Mouse (Mus musculus): Measurements from ENCODE around the gene Abl1. TPM values are rescaled to one million over a fixed set of nuclear protein-coding genes. Genes with fewer than 3 reads are reported as not detected.
A peak's percentile ranks its signal among the peaks of the same experiment; 100 is the strongest.

Abl1 gene
- polyA plus RNA-seq, 1 experiment from 2014 or later = 33.0 TPM

DNA sequence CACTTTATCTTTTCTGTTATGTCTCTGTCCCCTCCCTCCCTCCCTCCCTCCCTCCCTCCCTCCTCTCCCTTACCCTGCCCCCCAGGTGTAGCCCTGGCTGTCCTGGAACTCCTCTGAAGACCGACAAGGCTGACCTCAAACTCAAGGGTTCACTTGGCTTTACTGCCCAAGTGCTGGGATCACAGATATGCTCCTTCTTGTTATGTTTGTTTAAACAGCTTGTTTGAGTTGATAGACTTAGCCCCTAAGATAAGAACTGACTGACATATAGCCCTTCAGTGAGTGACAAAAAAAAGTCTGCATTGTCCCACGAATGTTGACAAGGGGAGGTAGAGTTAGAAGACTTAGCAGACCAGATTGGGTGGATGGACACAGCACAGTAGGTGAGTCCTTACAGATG is 18.4 kb downstream of the Abl1 start:
- no peaks in the 10 kb centered on the region for H3K9me3 ChIP-seq (ENCODE audit: control insufficient read depth, low read length)
- DNase-seq (ENCODE audit: low spot score, missing footprints) (no peak), ATAC-seq (ENCODE audit: low FRiP score) (no peak)
- H3K27ac ChIP-seq (ENCODE audit: low read depth, low read length) = no peak overlapping the region
- no peak overlapping the region for H3K9ac ChIP-seq (ENCODE audit: low read length)
- no peaks in the 10 kb centered on the region for H3K4me1 ChIP-seq (ENCODE audit: control insufficient read depth, insufficient read depth, low read length)
- WGBS = 79% methylated on average over 2 of the region's 2 CpGs
- H3K36me3 ChIP-seq (ENCODE audit: control insufficient read depth, insufficient read depth, low read length) = no peaks in the 10 kb centered on the region
- no peak overlapping the region for H3K4me3 ChIP-seq (ENCODE audit: low read depth, low read length)
- no peak overlapping the region for H3K4me2 ChIP-seq
- no peaks in the 10 kb centered on the region for H3K27me3 ChIP-seq (ENCODE audit: control insufficient read depth, insufficient read depth, low read length)

DNA sequence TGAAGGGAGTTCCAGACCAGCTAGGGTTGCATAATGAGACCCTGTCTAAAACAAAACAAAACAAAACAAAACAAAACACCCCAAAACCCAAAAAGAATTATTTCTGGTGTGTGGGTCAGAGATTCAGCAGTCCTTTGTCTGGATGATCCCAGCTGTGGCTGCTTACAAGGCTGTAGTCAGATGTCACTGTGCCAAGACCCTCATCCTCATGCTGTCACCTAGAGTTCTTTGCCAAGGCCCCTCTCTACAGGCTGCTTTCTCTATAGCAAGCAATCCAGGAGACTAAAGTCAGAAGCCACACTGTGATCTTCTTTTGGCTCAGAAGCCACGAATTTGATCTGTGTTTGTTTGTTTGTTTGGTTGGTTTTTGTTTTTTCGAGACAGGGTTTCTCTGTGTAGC is 24.5 kb downstream of the Abl1 start:
- H3K36me3 ChIP-seq (ENCODE audit: control insufficient read depth, insufficient read depth, low read length) = no peaks in the 10 kb centered on the region
- DNase-seq (ENCODE audit: low spot score, missing footprints) (no peak), ATAC-seq (ENCODE audit: low FRiP score) (no peak)
- no peaks in the 10 kb centered on the region for H3K9me3 ChIP-seq (ENCODE audit: control insufficient read depth, low read length)
- no peaks in the 10 kb centered on the region for H3K4me1 ChIP-seq (ENCODE audit: control insufficient read depth, insufficient read depth, low read length)
- no peak overlapping the region for H3K4me2 ChIP-seq
- H3K4me3 ChIP-seq (ENCODE audit: low read depth, low read length) = no peak overlapping the region
- WGBS = 82% methylated on average over 2 of the region's 2 CpGs
- H3K27me3 ChIP-seq (ENCODE audit: control insufficient read depth, insufficient read depth, low read length) = no peaks in the 10 kb centered on the region
- H3K27ac ChIP-seq (ENCODE audit: low read depth, low read length) = no peak overlapping the region
- no peak overlapping the region for H3K9ac ChIP-seq (ENCODE audit: low read length)

DNA sequence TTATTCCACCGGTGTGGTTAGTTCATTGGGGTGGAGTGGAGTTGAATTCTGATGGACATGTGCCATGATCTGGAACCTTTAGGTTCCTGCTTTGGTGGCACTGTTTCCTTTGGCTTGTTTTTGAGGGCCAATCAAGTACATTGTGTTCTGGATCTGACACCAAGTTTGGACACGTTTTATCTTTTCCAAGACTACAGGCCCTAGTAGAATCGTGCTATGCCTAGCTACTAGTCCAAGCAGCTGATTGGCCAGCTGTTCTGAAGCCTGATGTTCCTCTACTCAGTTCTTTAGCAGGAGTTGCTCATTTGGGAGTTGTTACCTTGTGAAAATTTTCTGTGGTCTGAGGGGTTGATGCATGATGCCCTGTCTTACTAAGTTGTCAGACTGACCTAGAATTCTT is 25.6 kb downstream of the Abl1 start:
- 77% methylated on average over 3 of the region's 3 CpGs for WGBS
- no peak overlapping the region for H3K4me2 ChIP-seq
- ATAC-seq (ENCODE audit: low FRiP score) (no peak), DNase-seq (ENCODE audit: low spot score, missing footprints) (no peak)
- no peaks in the 10 kb centered on the region for H3K27me3 ChIP-seq (ENCODE audit: control insufficient read depth, insufficient read depth, low read length)
- no peaks in the 10 kb centered on the region for H3K4me1 ChIP-seq (ENCODE audit: control insufficient read depth, insufficient read depth, low read length)
- H3K9me3 ChIP-seq (ENCODE audit: control insufficient read depth, low read length) = no peaks in the 10 kb centered on the region
- no peak overlapping the region for H3K4me3 ChIP-seq (ENCODE audit: low read depth, low read length)
- H3K27ac ChIP-seq (ENCODE audit: low read depth, low read length) = no peak overlapping the region
- H3K9ac ChIP-seq (ENCODE audit: low read length) = no peak overlapping the region
- H3K36me3 ChIP-seq (ENCODE audit: control insufficient read depth, insufficient read depth, low read length) = no peaks in the 10 kb centered on the region

DNA sequence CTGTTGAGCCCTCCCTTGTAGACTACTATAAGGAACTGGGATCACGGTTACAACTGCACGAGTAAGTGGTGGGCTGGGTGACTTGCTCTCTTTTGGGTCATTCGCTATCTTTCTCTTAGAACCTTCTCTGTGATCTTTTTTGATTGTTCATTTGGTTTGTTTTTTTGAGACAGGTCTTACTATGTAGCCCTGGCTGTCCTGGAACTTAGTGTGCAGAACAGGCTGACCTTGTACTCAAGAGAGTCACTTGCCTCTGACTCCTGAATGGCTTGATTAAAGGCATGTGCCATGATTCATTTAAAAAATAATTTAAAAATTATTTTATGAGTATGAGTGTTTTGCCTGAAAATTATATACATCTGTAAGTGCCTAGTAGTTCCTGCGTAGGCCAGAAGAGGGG is 26.6 kb downstream of the Abl1 start:
- Histone ChIP-seq H3K27ac (ENCODE audit: low read depth, low read length) (no peak overlapping the region), H3K4me2 (no peak overlapping the region), H3K9me3 (ENCODE audit: control insufficient read depth, low read length) (no peaks in the 10 kb centered on the region), H3K4me3 (ENCODE audit: low read depth, low read length) (no peak overlapping the region), H3K36me3 (ENCODE audit: control insufficient read depth, insufficient read depth, low read length) (no peaks in the 10 kb centered on the region), H3K4me1 (ENCODE audit: control insufficient read depth, insufficient read depth, low read length) (no peaks in the 10 kb centered on the region), H3K27me3 (ENCODE audit: control insufficient read depth, insufficient read depth, low read length) (no peaks in the 10 kb centered on the region), H3K9ac (ENCODE audit: low read length) (no peak overlapping the region)
- WGBS = 92% methylated on average over 4 of the region's 4 CpGs
- no peak for DNase-seq (ENCODE audit: low spot score, missing footprints)
- ATAC-seq (ENCODE audit: low FRiP score) = no peak

DNA sequence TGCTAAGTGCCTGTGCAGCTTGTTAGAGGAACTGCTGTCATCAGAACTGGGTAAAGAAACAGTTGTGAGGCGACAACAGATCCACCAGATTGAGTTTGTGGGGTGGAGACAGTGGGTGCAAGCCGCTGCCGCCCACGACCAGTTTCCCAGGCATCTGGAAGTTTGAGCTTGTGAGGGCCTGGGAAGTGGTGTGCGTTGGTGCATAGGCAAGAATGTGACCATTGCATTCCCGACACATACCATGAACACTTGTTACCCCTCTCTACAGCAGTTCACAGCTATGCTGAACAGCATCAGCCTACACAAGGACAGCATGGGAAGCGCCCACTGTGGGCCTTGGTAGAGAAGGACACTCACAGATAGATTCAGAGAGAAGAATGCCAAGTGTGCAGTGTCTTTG is 27.8 kb downstream of the Abl1 start:
- DNase-seq (ENCODE audit: low spot score, missing footprints) (no peak), ATAC-seq (ENCODE audit: low FRiP score) (no peak)
- Histone ChIP-seq H3K4me3 (ENCODE audit: low read depth, low read length) (no peak overlapping the region), H3K27ac (ENCODE audit: low read depth, low read length) (no peak overlapping the region), H3K9me3 (ENCODE audit: control insufficient read depth, low read length) (no peaks in the 10 kb centered on the region), H3K27me3 (ENCODE audit: control insufficient read depth, insufficient read depth, low read length) (no peaks in the 10 kb centered on the region), H3K4me2 (no peak overlapping the region), H3K4me1 (ENCODE audit: control insufficient read depth, insufficient read depth, low read length) (no peaks in the 10 kb centered on the region), H3K9ac (ENCODE audit: low read length) (no peak overlapping the region), H3K36me3 (ENCODE audit: control insufficient read depth, insufficient read depth, low read length) (no peaks in the 10 kb centered on the region)
- WGBS = 89% methylated on average over 7 of the region's 7 CpGs

DNA sequence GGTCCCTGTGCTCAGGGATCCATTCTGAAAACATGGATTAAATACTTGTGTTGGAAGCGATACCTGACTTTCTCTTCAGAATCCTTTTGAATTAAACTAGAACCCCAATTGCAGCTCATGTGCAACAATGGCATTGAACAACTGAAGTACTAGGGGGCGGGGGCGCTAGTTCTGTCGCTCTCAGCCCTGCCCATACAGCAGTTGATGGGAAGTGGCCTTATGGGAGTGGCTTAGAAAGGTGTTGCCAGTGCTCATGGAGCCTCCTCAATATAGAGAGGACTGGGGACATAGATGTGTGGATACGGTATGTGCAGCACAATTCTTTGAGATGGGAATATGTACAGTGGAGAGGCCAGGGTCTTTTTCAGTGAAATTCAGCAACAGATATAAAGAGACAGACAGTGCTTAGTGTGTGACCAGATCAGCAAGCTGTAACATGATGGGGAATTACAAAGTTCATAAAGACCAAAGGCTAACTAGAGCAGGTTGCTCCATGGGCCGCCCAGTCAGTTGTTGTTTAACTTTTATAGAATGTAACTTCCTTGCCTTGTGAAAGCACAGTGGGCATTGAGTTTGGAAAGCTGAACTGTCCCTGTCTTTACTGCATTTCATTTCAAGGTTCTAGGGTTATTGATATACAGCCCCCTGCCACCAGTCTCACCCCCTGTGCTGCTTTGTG is 31.2 kb downstream of the Abl1 start:
- ATAC-seq (ENCODE audit: low FRiP score) (no peak), DNase-seq (ENCODE audit: low spot score, missing footprints) (no peak)
- no peak overlapping the region for H3K4me2 ChIP-seq
- H3K4me1 ChIP-seq (ENCODE audit: control insufficient read depth, insufficient read depth, low read length) = no peaks in the 10 kb centered on the region
- WGBS = 91% methylated on average over 6 of the region's 6 CpGs
- H3K27me3 ChIP-seq (ENCODE audit: control insufficient read depth, insufficient read depth, low read length) = no peaks in the 10 kb centered on the region
- H3K9me3 ChIP-seq (ENCODE audit: control insufficient read depth, low read length) = no peaks in the 10 kb centered on the region
- no peak overlapping the region for H3K27ac ChIP-seq (ENCODE audit: low read depth, low read length)
- no peaks in the 10 kb centered on the region for H3K36me3 ChIP-seq (ENCODE audit: control insufficient read depth, insufficient read depth, low read length)
- no peak overlapping the region for H3K4me3 ChIP-seq (ENCODE audit: low read depth, low read length)
- no peak overlapping the region for H3K9ac ChIP-seq (ENCODE audit: low read length)

DNA sequence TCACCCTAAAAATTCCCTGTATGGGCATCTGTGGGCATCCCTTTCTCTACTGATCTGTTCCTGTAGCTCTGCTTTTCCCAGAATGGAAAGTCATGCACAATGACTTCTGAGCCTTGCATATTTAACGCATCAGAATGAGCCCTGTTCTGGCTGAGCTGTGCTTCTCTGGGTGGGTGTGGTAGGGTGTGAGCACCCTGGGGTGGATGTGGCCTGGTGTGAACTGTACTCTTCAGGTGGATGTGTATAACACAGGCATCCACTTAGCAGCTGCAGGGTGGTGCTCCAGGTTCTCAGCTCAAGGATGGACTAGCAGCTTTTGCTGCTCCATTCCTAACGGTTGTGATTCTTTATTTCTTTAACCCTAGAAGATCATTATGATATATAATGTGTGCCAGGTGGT is 31.8 kb downstream of the Abl1 start:
- Histone ChIP-seq H3K4me3 (ENCODE audit: low read depth, low read length) (no peak overlapping the region), H3K27ac (ENCODE audit: low read depth, low read length) (no peak overlapping the region), H3K9ac (ENCODE audit: low read length) (no peak overlapping the region), H3K9me3 (ENCODE audit: control insufficient read depth, low read length) (no peaks in the 10 kb centered on the region), H3K4me1 (ENCODE audit: control insufficient read depth, insufficient read depth, low read length) (no peaks in the 10 kb centered on the region), H3K27me3 (ENCODE audit: control insufficient read depth, insufficient read depth, low read length) (no peaks in the 10 kb centered on the region), H3K4me2 (no peak overlapping the region), H3K36me3 (ENCODE audit: control insufficient read depth, insufficient read depth, low read length) (no peaks in the 10 kb centered on the region)
- ATAC-seq (ENCODE audit: low FRiP score) (no peak), DNase-seq (ENCODE audit: low spot score, missing footprints) (no peak)
- WGBS = 83% methylated on average over 2 of the region's 2 CpGs

DNA sequence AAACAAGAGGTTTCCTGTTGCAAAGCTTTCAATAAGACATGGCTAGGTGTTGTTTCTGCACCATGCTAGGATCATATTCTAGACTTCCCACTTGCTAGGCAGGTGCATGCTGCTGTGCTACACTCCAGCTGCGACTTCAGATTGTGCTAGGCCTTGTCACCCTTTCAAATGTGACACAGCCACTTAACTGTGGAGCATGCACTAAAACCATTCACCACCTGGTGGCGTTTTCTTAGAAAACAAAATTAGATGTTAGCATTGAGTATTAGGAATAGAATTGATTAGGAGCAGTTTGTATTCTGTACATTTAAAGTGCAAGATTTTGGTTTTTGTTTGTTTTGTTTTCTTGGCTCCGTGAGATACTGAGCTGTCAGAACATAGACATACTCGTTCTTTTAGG is 32.6 kb downstream of the Abl1 start:
- 66% methylated on average over 4 of the region's 4 CpGs for WGBS
- Histone ChIP-seq H3K4me2 (no peak overlapping the region), H3K27me3 (ENCODE audit: control insufficient read depth, insufficient read depth, low read length) (no peaks in the 10 kb centered on the region), H3K4me3 (ENCODE audit: low read depth, low read length) (no peak overlapping the region), H3K9ac (ENCODE audit: low read length) (no peak overlapping the region), H3K36me3 (ENCODE audit: control insufficient read depth, insufficient read depth, low read length) (no peaks in the 10 kb centered on the region), H3K4me1 (ENCODE audit: control insufficient read depth, insufficient read depth, low read length) (no peaks in the 10 kb centered on the region), H3K27ac (ENCODE audit: low read depth, low read length) (no peak overlapping the region), H3K9me3 (ENCODE audit: control insufficient read depth, low read length) (no peaks in the 10 kb centered on the region)
- DNase-seq (ENCODE audit: low spot score, missing footprints) (peak; percentile 84), ATAC-seq (ENCODE audit: low FRiP score) (no peak)

DNA sequence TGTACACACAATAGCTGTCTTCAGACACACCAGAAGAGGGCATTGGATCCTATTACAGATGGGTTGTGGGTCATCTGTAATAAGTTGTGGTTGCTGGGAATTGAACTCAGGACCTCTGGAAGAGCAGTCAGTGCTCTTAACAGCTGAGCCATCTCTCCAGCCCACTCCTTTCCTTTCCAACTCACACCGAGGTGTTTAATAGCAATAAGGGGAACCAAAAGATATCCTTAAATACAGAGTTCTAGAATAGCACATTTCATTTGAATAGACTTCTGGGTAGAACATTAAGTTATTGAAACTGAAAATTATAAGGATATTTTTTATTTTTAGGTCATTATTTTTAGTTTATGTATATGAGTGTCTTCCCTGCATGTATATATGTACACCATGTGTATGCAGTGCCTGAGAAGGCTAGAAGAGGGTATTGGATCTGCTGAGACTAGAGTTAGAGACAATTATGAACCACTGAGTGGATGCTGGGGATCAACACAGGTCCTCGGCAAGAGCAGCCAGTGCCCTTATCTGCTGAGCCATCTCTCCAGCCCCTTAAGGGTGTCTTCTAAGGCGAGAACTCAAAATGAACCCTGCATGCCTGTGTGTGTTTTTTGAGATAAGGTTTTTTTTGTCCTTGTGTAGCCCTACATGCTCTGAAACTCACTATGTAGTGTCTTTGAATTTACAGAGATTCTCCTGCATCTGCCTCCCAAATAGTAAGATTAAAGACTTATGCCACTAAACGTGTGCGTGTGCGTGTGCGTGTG is 36.7 kb downstream of the Abl1 start:
- Histone ChIP-seq H3K9ac (ENCODE audit: low read length) (no peak overlapping the region), H3K4me2 (no peak overlapping the region), H3K9me3 (ENCODE audit: control insufficient read depth, low read length) (no peaks in the 10 kb centered on the region), H3K4me1 (ENCODE audit: control insufficient read depth, insufficient read depth, low read length) (no peaks in the 10 kb centered on the region), H3K4me3 (ENCODE audit: low read depth, low read length) (no peak overlapping the region), H3K27me3 (ENCODE audit: control insufficient read depth, insufficient read depth, low read length) (no peaks in the 10 kb centered on the region), H3K36me3 (ENCODE audit: control insufficient read depth, insufficient read depth, low read length) (no peaks in the 10 kb centered on the region), H3K27ac (ENCODE audit: low read depth, low read length) (no peak overlapping the region)
- DNase-seq (ENCODE audit: low spot score, missing footprints) (no peak), ATAC-seq (ENCODE audit: low FRiP score) (no peak)
- 94% methylated on average over 7 of the region's 7 CpGs for WGBS
